Mouse (Mus musculus) small intestine, adult 2 months (tissue): ENCODE results near the gene Ncoa3. TPM values are rescaled to one million over a fixed set of nuclear protein-coding genes. Genes with fewer than 3 reads are reported as not detected.

Experiments used
- H3K27ac ChIP-seq: fragments of 200-500 bp; 2 replicates; pipeline ENCODE4 v1.5.1; 2012; ENCODE audit warnings: low read depth, low read length, control low read depth, inconsistent platforms; ENCODE audit not compliant: insufficient read depth
- H3K27me3 ChIP-seq: fragments of 200-500 bp; 2 replicates; pipeline ENCODE4 v1.6.1; 2012; ENCODE audit warnings: mild to moderate bottlenecking, moderate library complexity, low read length, inconsistent platforms; ENCODE audit not compliant: control insufficient read depth, insufficient read depth
- H3K36me3 ChIP-seq: fragments of 200-500 bp; 2 replicates; pipeline ENCODE4 v1.6.1; 2012; ENCODE audit warnings: mild to moderate bottlenecking, low read length, control low read depth, inconsistent platforms; ENCODE audit not compliant: control insufficient read depth, insufficient read depth
- H3K4me1 ChIP-seq: fragments of 200-500 bp; 2 replicates; pipeline ENCODE4 v1.6.1; 2012; ENCODE audit warnings: low read length, inconsistent platforms, mixed read lengths; ENCODE audit not compliant: control insufficient read depth, insufficient read depth, insufficient read length
- H3K4me3 ChIP-seq: fragments of 200-500 bp; 2 replicates; pipeline ENCODE4 v1.5.1; 2012; ENCODE audit warnings: low read depth, mild to moderate bottlenecking, control low read depth, inconsistent platforms, low read length, moderate library complexity
- CTCF ChIP-seq: fragments of 200-500 bp; IDR thresholded peaks from 2 replicates; pipeline ENCODE4 v1.5.1; 2012; ENCODE audit warnings: low read depth, mild to moderate bottlenecking, control low read depth, inconsistent platforms, low read length, moderate library complexity, mixed read lengths; ENCODE audit not compliant: insufficient replicate concordance, insufficient read length; ENCODE audit errors: extremely low read depth
- POLR2A ChIP-seq: fragments of 200-500 bp; IDR thresholded peaks from 2 replicates; pipeline ENCODE4 v1.6.1; 2012; ENCODE audit warnings: low read depth, mild to moderate bottlenecking, control low read depth, inconsistent platforms, low read length, moderate library complexity
- WGBS: fragments of 180-500 bp; shearing (Covaris S2); methylation state at CpG from one replicate; pipeline ENCODE4 v1.1.7; 2018; 5-methylcytosine and 5-hydroxymethylcytosine counted together
- polyA plus RNA-seq: library from polyadenylated mRNA; depleted of rRNA; stranded (reverse); fragments of >200 nt; gene quantifications from 2 replicates; pipeline ENCODE4 v1.2.3, GENCODE M21; 2012

The Ncoa3 gene
- polyA plus RNA-seq, 1 experiment: 20.1 TPM

DNA sequence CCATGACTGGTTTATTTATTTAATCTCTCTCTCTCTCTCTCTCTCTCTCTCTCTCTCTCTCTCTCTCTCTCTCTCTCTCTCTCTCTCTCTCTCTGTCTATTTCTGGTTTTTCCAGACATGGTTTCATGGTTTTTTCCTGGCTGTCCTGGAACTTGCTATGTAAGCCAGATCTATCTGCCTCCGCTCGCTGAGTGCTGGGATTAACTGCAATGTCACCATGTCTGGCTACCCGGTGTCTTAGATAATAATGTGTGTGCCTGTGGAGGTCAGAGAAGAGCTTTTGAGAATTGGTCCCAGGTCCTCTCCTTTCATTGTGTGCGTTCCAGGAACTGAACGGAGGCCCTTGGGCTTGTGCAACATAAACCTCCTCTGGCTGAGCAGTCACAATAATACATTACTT is 29.6 kb upstream of the Ncoa3 start:
- TF ChIP-seq CTCF (no peak), POLR2A (no peak)
- Histone ChIP-seq H3K27ac (no peak overlapping the region), H3K36me3 (no peaks in the 10 kb centered on the region), H3K4me1 (peaks cover 5% of the 10 kb centered on the region; the same call in 1 of the 2 replicates), H3K27me3 (no peaks in the 10 kb centered on the region), H3K4me3 (no peak overlapping the region)
- 84% methylated on average over 5 of the region's 5 CpGs for WGBS

DNA sequence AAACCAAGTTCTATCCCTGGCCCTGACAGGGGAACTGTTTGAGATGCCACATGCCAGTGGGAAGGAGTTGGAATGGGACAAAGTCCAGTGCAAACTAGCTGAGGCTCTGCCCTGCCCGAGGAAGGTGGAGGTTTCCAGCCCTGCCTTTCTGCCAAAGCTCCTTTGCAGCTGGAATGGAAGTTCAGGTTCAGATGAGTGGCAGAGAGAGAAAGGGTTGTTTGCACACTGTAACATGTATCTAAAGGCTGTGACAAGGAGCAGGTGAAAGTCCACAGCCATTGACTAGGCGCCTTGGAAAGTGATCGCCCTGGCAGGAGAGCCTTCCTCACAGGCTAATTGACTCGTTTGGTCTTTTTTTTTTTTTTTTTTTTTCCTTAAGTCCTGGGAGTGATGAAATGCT is 28.3 kb upstream of the Ncoa3 start:
- Histone ChIP-seq H3K4me3 (no peak overlapping the region), H3K36me3 (no peaks in the 10 kb centered on the region), H3K4me1 (peaks cover 15% of the 10 kb centered on the region), H3K27ac (peak overlapping the region; percentile 84), H3K27me3 (no peaks in the 10 kb centered on the region)
- no peak for TF ChIP-seq POLR2A
- TF ChIP-seq CTCF: no peak
- 35% methylated on average over 4 of the region's 4 CpGs for WGBS

DNA sequence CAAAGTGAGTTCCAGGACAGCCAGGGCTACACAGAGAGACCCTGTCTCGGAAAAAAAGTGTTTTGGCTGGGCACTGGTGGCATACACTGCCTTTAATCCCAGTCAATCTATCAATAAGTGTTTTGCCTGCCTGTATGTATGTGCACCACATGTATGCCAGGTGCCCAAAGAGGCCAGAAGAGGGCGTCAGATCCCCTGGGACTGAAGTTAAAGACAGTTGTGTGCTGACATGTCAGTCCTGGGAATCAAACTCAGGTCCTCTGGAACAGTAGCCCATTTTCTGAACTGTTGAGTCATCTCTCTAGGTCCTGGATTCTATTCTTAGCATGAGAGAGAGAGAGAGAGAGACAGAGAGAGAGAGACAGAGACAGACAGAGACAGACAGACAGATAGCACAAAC is 25.4 kb upstream of the Ncoa3 start:
- Histone ChIP-seq H3K27ac (no peak overlapping the region), H3K27me3 (no peaks in the 10 kb centered on the region), H3K4me1 (peaks cover 23% of the 10 kb centered on the region), H3K4me3 (no peak overlapping the region), H3K36me3 (no peaks in the 10 kb centered on the region)
- 93% methylated on average over 2 of the region's 2 CpGs for WGBS
- TF ChIP-seq CTCF: no peak
- TF ChIP-seq POLR2A: no peak

DNA sequence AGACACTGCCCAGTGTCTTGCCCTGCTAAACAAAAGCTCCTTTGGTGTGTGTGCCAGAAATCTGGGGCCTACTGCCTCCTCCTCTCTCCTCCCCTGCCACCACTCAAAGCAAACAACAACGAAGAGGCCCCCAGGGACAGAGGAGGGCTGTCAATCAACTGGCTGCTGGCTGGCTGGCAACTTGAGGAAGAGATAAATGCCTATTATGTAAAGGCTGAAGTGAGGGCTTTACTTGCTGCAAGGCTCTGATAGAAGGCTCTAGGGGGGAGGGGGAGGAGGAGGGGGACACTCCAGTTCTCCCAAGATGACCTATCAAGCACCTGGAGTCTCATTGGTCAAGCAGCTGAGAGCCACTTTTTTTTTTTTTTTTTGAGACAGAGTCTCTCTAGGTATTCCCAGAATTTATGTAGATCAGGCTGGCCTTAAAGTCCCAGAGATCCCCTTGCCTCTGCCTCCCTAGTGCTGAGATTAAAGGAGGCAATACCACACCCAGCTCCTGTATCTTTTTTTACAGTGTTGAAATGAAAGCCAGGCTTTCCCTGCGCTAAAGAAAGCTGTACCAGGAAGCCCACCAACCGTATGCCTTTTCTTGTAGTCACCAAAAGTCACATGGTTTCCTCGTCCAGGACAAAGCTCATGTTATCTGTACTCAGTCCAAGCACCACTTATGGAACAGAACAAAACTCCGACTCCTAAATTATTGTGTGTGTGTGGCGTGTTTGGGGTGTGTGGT is 24.4 kb upstream of the Ncoa3 start:
- 40% methylated on average over 6 of the region's 6 CpGs for WGBS
- TF ChIP-seq POLR2A: no peak
- TF ChIP-seq CTCF: no peak
- Histone ChIP-seq H3K4me1 (peaks cover 23% of the 10 kb centered on the region), H3K27me3 (no peaks in the 10 kb centered on the region), H3K36me3 (no peaks in the 10 kb centered on the region), H3K27ac (peak overlapping the region; percentile 77), H3K4me3 (no peak overlapping the region)

DNA sequence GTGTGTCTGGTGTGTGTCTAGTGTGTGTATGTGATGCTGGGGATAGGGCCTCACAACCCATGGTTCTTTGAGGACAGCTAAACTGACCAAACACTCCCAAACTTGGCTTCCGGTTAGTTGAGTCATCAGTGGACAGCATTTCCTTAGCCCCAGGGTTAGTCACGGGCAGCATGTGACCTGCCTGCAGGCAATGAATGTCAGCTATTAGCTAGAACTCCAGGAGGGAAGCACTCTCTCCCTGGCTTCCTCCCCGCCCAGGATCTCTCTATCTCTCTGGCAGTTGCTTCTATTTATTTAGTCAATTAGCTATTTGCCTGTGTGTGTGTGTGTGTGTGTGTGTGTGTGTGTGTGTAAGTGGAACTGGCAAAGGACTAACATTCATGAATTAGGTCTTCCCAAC is 23.6 kb upstream of the Ncoa3 start:
- peaks cover 21% of the 10 kb centered on the region for H3K4me1 ChIP-seq
- WGBS: 9% methylated on average over 3 of the region's 3 CpGs
- no peak overlapping the region for H3K4me3 ChIP-seq
- H3K27me3 ChIP-seq: no peaks in the 10 kb centered on the region
- TF ChIP-seq POLR2A: no peak; the same call in 1 of the 2 replicates
- TF ChIP-seq CTCF: no peak
- peak overlapping the region; percentile 77 for H3K27ac ChIP-seq
- no peaks in the 10 kb centered on the region for H3K36me3 ChIP-seq

DNA sequence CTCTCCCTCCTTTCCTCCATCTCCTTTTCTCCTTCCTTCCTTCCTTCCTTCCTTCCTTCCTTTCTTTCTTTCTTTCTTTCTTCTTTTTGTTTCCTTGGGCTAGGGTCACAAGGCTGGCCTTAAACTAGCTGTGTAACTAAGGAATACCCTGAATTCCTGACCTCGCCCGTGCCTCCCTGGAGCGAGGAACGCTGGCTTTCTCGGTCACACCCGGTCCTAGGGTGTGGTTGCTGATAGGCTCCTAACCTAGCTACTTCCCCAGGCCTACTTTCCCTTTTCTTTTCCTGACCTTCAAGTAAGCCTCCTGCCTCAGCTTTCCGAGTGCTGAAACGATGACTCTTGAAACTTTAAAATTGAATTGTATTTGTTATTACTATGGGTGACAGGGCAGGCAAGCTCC is 23.0 kb upstream of the Ncoa3 start:
- no peak overlapping the region for H3K4me3 ChIP-seq
- H3K36me3 ChIP-seq: no peaks in the 10 kb centered on the region
- 18% methylated on average over 8 of the region's 8 CpGs for WGBS
- H3K27me3 ChIP-seq: no peaks in the 10 kb centered on the region
- TF ChIP-seq CTCF (no peak), POLR2A (no peak)
- H3K4me1 ChIP-seq: peaks cover 20% of the 10 kb centered on the region
- peak overlapping the region; percentile 77 for H3K27ac ChIP-seq

DNA sequence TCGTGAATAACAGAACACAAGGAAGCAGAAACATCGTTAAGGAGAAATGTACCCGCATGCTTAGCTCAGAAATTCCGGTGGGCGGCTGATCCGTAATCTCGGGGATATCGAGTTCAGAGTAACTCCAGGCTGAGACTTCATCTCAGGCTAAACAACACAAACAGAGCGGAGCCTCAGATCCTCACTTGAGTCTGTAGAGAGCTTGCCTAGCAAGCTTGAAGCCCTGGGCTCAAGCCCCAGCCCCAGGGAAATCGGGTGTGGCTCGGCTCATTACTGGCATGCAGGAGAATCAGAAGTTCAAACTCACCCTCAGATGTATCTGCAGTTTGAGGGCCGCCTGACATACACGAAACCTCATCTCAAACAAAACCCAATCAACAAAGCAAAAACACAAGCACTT is 22.5 kb upstream of the Ncoa3 start:
- WGBS: 85% methylated on average over 13 of the region's 13 CpGs
- H3K27me3 ChIP-seq: no peaks in the 10 kb centered on the region
- H3K4me3 ChIP-seq: no peak overlapping the region
- peak overlapping the region; percentile 77 for H3K27ac ChIP-seq
- H3K36me3 ChIP-seq: no peaks in the 10 kb centered on the region
- TF ChIP-seq POLR2A (no peak), CTCF (no peak)
- H3K4me1 ChIP-seq: peaks cover 20% of the 10 kb centered on the region
